Mouse (Mus musculus) liver, adult (tissue): ENCODE data around the gene Ubp1.

Source experiments
- GATA4 ChIP-seq: IDR thresholded peaks from 2 replicates; pipeline ENCODE4 v1.6.1; 2014; ENCODE audit warnings: mild to moderate bottlenecking, low read length; ENCODE audit not compliant: insufficient replicate concordance

The Ubp1 gene

GRCm38 (mm10) chr9:114025182-114025581, 94.4 kb downstream of the Ubp1 start:
- TF ChIP-seq GATA4, result no peak

- TF ChIP-seq GATA4, result no peak
Observed at GRCm38 (mm10) chr9:114025846-114026245, 95.1 kb downstream of the Ubp1 start.

GRCm38 (mm10) chr9:114026261-114026934, 95.7 kb downstream of the Ubp1 start:
- no peak for TF ChIP-seq GATA4
